Mouse (Mus musculus) CH12.LX (cell line): ENCODE measurements around the gene Ifit1bl1. TPM values are rescaled to one million over a fixed set of nuclear protein-coding genes. Genes with fewer than 3 reads are reported as not detected.

Experiments
- DNase-seq: peaks from one replicate; pipeline ENCODE4 v3.0.0-alpha.2; 2013; ENCODE audit errors: extremely low read depth
- H3K27ac ChIP-seq: 2 replicates; pipeline ENCODE4 v1.5.1; 2012; ENCODE audit warnings: low read depth, mild to moderate bottlenecking, control low read depth, moderate library complexity; ENCODE audit not compliant: insufficient read depth
- H3K27me3 ChIP-seq: replicated peaks from 2 replicates; pipeline ENCODE3; 2012; ENCODE audit warnings: inconsistent platforms
- H3K36me3 ChIP-seq, 2 experiments: replicated peaks in 1 of 2; 2 replicates each; pipeline versions ENCODE3 to v1.6.1; 2012; ENCODE audit warnings: inconsistent platforms in 1 of 2, low read length in 1 of 2, mild to moderate bottlenecking in 1 of 2, mixed read lengths in 1 of 2, moderate library complexity in 1 of 2; ENCODE audit not compliant: control insufficient read depth in 1 of 2, insufficient read depth in 1 of 2
- H3K4me1 ChIP-seq, 2 experiments: 2 replicates each; pipeline ENCODE4 v1.6.1; 2012; ENCODE audit warnings: inconsistent platforms in 1 of 2, moderate library complexity in 1 of 2; ENCODE audit not compliant: insufficient read depth in 2 of 2, control insufficient read depth in 1 of 2
- H3K4me2 ChIP-seq: 2 replicates; pipeline ENCODE4 v1.6.1; 2012; ENCODE audit warnings: low read depth, mild to moderate bottlenecking, control low read depth; ENCODE audit not compliant: poor library complexity, insufficient read depth, severe bottlenecking
- H3K4me3 ChIP-seq, 3 experiments: fragments of 150-350 bp in 1 of 3; sonication (generic) in 1 of 3; replicated peaks in 1 of 3; 2 replicates each; pipeline versions ENCODE3 to v1.5.1; 2011 to 2012; ENCODE audit warnings: low read depth in 2 of 3, low read length in 2 of 3, mild to moderate bottlenecking in 2 of 3, moderate library complexity in 2 of 3, control low read depth in 1 of 3, improper control_type of control experiment in 1 of 3, inconsistent platforms in 1 of 3, mixed read lengths in 1 of 3; ENCODE audit not compliant: poor library complexity in 1 of 3
- H3K79me2 ChIP-seq: replicated peaks from 2 replicates; pipeline ENCODE4 v1.6.1; 2012; ENCODE audit warnings: mild to moderate bottlenecking, moderate library complexity; ENCODE audit not compliant: control insufficient read depth, poor library complexity, insufficient read depth, severe bottlenecking; ENCODE audit errors: extremely low read depth
- H3K9ac ChIP-seq: 2 replicates; pipeline ENCODE4 v1.6.1; 2012; ENCODE audit warnings: low read depth, mild to moderate bottlenecking, control low read depth, moderate library complexity; ENCODE audit not compliant: insufficient read depth
- H3K9me3 ChIP-seq: replicated peaks from 2 replicates; pipeline ENCODE3; 2012; ENCODE audit warnings: low read length, inconsistent platforms, mixed read lengths
- GABPA ChIP-seq: IDR thresholded peaks from 2 replicates; pipeline ENCODE4 v1.6.1; 2012; ENCODE audit warnings: low read depth, low read length, improper control_type of control experiment, inconsistent platforms; ENCODE audit not compliant: insufficient replicate concordance
- MAFK ChIP-seq: IDR thresholded peaks from 2 replicates; pipeline ENCODE4 v1.6.1; 2011; ENCODE audit warnings: low read length, improper control_type of control experiment; ENCODE audit not compliant: insufficient replicate concordance
- MXI1 ChIP-seq: IDR thresholded peaks from 2 replicates; pipeline ENCODE4 v1.6.1; 2011; ENCODE audit warnings: mild to moderate bottlenecking, low read depth, low read length, improper control_type of control experiment
- MYC ChIP-seq: IDR thresholded peaks from 2 replicates; pipeline ENCODE4 v1.6.1; 2011; ENCODE audit warnings: low read depth, mild to moderate bottlenecking, improper control_type of control experiment, low read length
- POLR2A ChIP-seq: IDR thresholded peaks from 2 replicates; pipeline ENCODE4 v1.6.1; 2011; ENCODE audit warnings: low read depth, mild to moderate bottlenecking, improper control_type of control experiment, low read length
- SMC3 ChIP-seq: IDR thresholded peaks from 2 replicates; pipeline ENCODE4 v1.6.1; 2011; ENCODE audit warnings: low read depth, low read length, improper control_type of control experiment
- TCF12 ChIP-seq: IDR thresholded peaks from 2 replicates; pipeline ENCODE4 v1.6.1; 2014; ENCODE audit warnings: low read depth, mild to moderate bottlenecking, inconsistent platforms, low read length, improper control_type of control experiment
- ZKSCAN1 ChIP-seq: IDR thresholded peaks from 2 replicates; pipeline ENCODE4 v1.6.1; 2012; ENCODE audit warnings: low read depth, inconsistent platforms, low read length, improper control_type of control experiment, borderline replicate concordance
- ZMIZ1 ChIP-seq: IDR thresholded peaks from 2 replicates; pipeline ENCODE4 v1.6.1; 2012; ENCODE audit warnings: low read depth, mild to moderate bottlenecking, inconsistent platforms, low read length, improper control_type of control experiment
- dilution Hi-C: fragments of 300-500 bp; cut with MboI; formaldehyde crosslinking; loops from 2 replicates; pipeline ENCODE4 v1.14.3; 2020; ENCODE audit warnings: low sequenced_read_pairs; ENCODE audit not compliant: extremely low pct_unique_long_range_greater_than_20kb, extremely low pct_ligation_motif_present
- in situ Hi-C: fragments of 300-500 bp; cut with MboI; formaldehyde crosslinking; loops from 3 replicates; pipeline ENCODE4 v1.14.3; 2019; ENCODE audit warnings: low sequenced_read_pairs, low pct_ligation_motif_present, low pct_unique_long_range_greater_than_20kb, mixed read lengths
- polyA plus RNA-seq: library from polyadenylated mRNA; unstranded; fragments of >175 nt; gene quantifications from 2 replicates; pipeline ENCODE4 v1.2.1, GENCODE M21; 2012; ENCODE audit warnings: low read depth; ENCODE audit not compliant: insufficient read length
- total RNA-seq, 2 experiments: library from RNA; depleted of rRNA; stranded (reverse); fragments of 300-350 nt in 1 of 2; fragments of >200 nt in 1 of 2; gene quantifications; 2 replicates each; pipeline ENCODE4 v1.2.3; 2012 to 2014

The Ifit1bl1 gene
- total and polyA plus RNA-seq, 3 experiments, result 0.09 to 0.26 TPM; not detected in 1

DNA sequence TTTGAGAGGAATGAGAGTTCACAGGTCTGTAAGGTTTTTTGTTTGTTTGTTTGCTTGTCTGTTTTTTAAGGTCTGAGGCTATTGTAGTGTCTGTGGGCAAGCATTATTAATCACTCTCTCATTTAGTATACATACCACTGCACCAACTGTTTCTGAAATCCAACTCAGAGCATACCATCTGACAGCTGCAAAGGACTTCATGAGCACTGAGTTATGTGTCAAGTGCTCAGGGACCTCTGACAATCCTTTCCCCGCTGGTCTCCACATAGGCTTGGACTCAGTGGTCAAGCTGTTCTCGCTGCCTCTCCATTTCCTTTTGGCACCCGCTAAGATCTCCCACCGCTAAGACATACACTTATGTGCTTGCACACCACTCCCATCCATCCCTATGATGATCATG, 55.5 kb downstream of the Ifit1bl1 start:
- TF ChIP-seq POLR2A, result no peak
- TF ChIP-seq MAFK, result no peak
- TF ChIP-seq MYC, result no peak
- TF ChIP-seq SMC3, result no peak
- no peak for TF ChIP-seq TCF12
- TF ChIP-seq ZMIZ1, result no peak
- no peak for TF ChIP-seq MXI1
- TF ChIP-seq GABPA, result no peak
- no peak for TF ChIP-seq ZKSCAN1
- TF ChIP-seq, all 38 proteins: peak for 0

More for the DNA sequence above, 55.5 kb downstream of the Ifit1bl1 start:
- H3K9ac ChIP-seq, result no peak overlapping the region
- no peaks in the 10 kb centered on the region for H3K36me3 ChIP-seq
- no peaks in the 10 kb centered on the region for H3K27me3 ChIP-seq
- H3K9me3 ChIP-seq, result no peaks in the 10 kb centered on the region
- in situ Hi-C loops, result loop anchor here (10.0 kb wide), 1 partner anchor 119 kb away; no protein-coding TSS in a partner anchor
- no peak overlapping the region for H3K4me2 ChIP-seq
- dilution Hi-C loops, result no loop called here
- H3K79me2 ChIP-seq, result no peaks in the 10 kb centered on the region; the same call in 1 of the 2 replicates
- peaks cover 0 to 7% of the 10 kb centered on the region in 2 experiments; a peak in 1 of 4 replicates for H3K4me1 ChIP-seq
- DNase-seq, result no peak
- no peak overlapping the region for H3K27ac ChIP-seq
- no peak overlapping the region for H3K4me3 ChIP-seq

Other genes with a start within 250 kb of the Ifit1bl1 start
- not detected in 2 replicates for gene Ch25h, start 126.8 kb downstream of the Ifit1bl1 start, total RNA-seq (2012; rRNA removed)
- gene Ch25h, start 126.8 kb downstream of the Ifit1bl1 start, total RNA-seq (2014; rRNA removed), result not detected in 2 replicates
- not detected in 2 replicates for gene Ch25h, start 126.8 kb downstream of the Ifit1bl1 start, polyA plus RNA-seq
- 17.7 and 19.3 TPM in 2 replicates for gene Lipa, start 74.5 kb downstream of the Ifit1bl1 start, total RNA-seq (2012; rRNA removed)
- gene Lipa, start 74.5 kb downstream of the Ifit1bl1 start, total RNA-seq (2014; rRNA removed), result 38.1 and 43.5 TPM in 2 replicates
- gene Lipa, start 74.5 kb downstream of the Ifit1bl1 start, polyA plus RNA-seq, result 55.7 and 63.4 TPM in 2 replicates
- gene Ifit2, start 51.3 kb downstream of the Ifit1bl1 start, total RNA-seq (2012; rRNA removed), result 0.72 and 0.97 TPM in 2 replicates
- 8.8 and 10.1 TPM in 2 replicates for gene Ifit2, start 51.3 kb downstream of the Ifit1bl1 start, total RNA-seq (2014; rRNA removed)
- gene Ifit2, start 51.3 kb downstream of the Ifit1bl1 start, polyA plus RNA-seq, result 5.7 and 6.0 TPM in 2 replicates
- gene Ifit3, start 18.4 kb downstream of the Ifit1bl1 start, total RNA-seq (2012; rRNA removed), result 0.08 and 0.13 TPM in 2 replicates
- 0.65 and 1.0 TPM in 2 replicates for gene Ifit3, start 18.4 kb downstream of the Ifit1bl1 start, total RNA-seq (2014; rRNA removed)
- 0.87 and 1.0 TPM in 2 replicates for gene Ifit3, start 18.4 kb downstream of the Ifit1bl1 start, polyA plus RNA-seq
- not detected in 2 replicates for gene Ifit3b, start 6.0 kb upstream of the Ifit1bl1 start, total RNA-seq (2012; rRNA removed)
- gene Ifit3b, start 6.0 kb upstream of the Ifit1bl1 start, total RNA-seq (2014; rRNA removed), result not detected in 2 replicates
- not detected in 2 replicates for gene Ifit3b, start 6.0 kb upstream of the Ifit1bl1 start, polyA plus RNA-seq
- not detected in 2 replicates for gene Ifit1bl2, start 38.8 kb upstream of the Ifit1bl1 start, total RNA-seq (2012; rRNA removed)
- gene Ifit1bl2, start 38.8 kb upstream of the Ifit1bl1 start, total RNA-seq (2014; rRNA removed), result 0.08 TPM in 2 replicates
- 0.15 and 0.24 TPM in 2 replicates for gene Ifit1bl2, start 38.8 kb upstream of the Ifit1bl1 start, polyA plus RNA-seq
- 0.25 TPM in 2 replicates for gene Ifit1, start 38.9 kb upstream of the Ifit1bl1 start, total RNA-seq (2012; rRNA removed)
- 1.4 and 1.8 TPM in 2 replicates for gene Ifit1, start 38.9 kb upstream of the Ifit1bl1 start, total RNA-seq (2014; rRNA removed)
- 2.3 and 2.5 TPM in 2 replicates for gene Ifit1, start 38.9 kb upstream of the Ifit1bl1 start, polyA plus RNA-seq
- 0.08 TPM in 2 replicates for gene Slc16a12, start 145.3 kb upstream of the Ifit1bl1 start, total RNA-seq (2012; rRNA removed)
- 0.08 and 0.46 TPM in 2 replicates for gene Slc16a12, start 145.3 kb upstream of the Ifit1bl1 start, total RNA-seq (2014; rRNA removed)
- gene Slc16a12, start 145.3 kb upstream of the Ifit1bl1 start, polyA plus RNA-seq, result 0.16 TPM in 1 of 2 replicates, not detected in the other